Mouse (Mus musculus): ENCODE measurements around the gene Tgfbrap1. TPM values are rescaled to one million over a fixed set of nuclear protein-coding genes. Genes with fewer than 3 reads are reported as not detected.

The Tgfbrap1 gene
- polyA plus RNA-seq, 1 experiment from 2014 or later = 15.5 TPM

Small RNAs within 50 kb of the gene (microRNA-seq; reads per million reads assigned to microRNA genes)
- gene Gm24001 = not detected

Other genes starting within 250 kb of the Tgfbrap1 start
- gene Mrps9, start 247.4 kb downstream of the Tgfbrap1 start, polyA plus RNA-seq (2016; fragmentation: Nextera tagmentation; extraction: Ambion mirVana) = 46.3 and 50.4 TPM in 2 replicates
- 21.0 and 22.7 TPM in 2 replicates for gene Gpr45, start 145.8 kb downstream of the Tgfbrap1 start, polyA plus RNA-seq (2016; fragmentation: Nextera tagmentation; extraction: Ambion mirVana)
- gene AI597479, start 73 bp upstream of the Tgfbrap1 start, polyA plus RNA-seq (2016; fragmentation: Nextera tagmentation; extraction: Ambion mirVana) = 42.9 and 48.5 TPM in 2 replicates
- gene Fhl2, start 98.3 kb upstream of the Tgfbrap1 start, polyA plus RNA-seq (2016; fragmentation: Nextera tagmentation; extraction: Ambion mirVana) = 4.3 and 4.5 TPM in 2 replicates

All from forebrain, embryonic 12.5 days (tissue).